In genomic region chr15:99318071-99318470, GRCm38 (mm10) we compare ENCODE assay signal across 9 mouse cellular contexts. TPM values are rescaled to one million over a fixed set of nuclear protein-coding genes. Genes with fewer than 3 reads are reported as not detected.
DNase-seq lines count a peak whose midpoint lies in the region; ATAC-seq lines count a peak whose summit lies in the region.
"Had no signal": no experiment of that assay in that cellular context is flagged by ENCODE, and none has a peak within 500 bp of the region (broad histone marks: within the 10 kb centered on the region; RNA-seq: fewer than 3 reads in every experiment).

No protein-coding gene starts in this region.

- no peaks in the 10 kb centered on the region for H3K27me3 ChIP-seq in heart, embryonic 14.5 days (ENCODE audit: control insufficient read depth, insufficient read depth, low read length)
- H3K27me3 ChIP-seq in lung, embryonic 16.5 days (ENCODE audit: control insufficient read depth, insufficient read depth, low read depth, low read length), result no peaks in the 10 kb centered on the region
- H3K27me3 ChIP-seq in intestine, embryonic 14.5 days (replicated peaks; ENCODE audit: control insufficient read depth, insufficient read depth, low read length), result no peaks in the 10 kb centered on the region
- no peaks in the 10 kb centered on the region for H3K27me3 ChIP-seq in neural tube, embryonic 15.5 days (replicated peaks)

- ATAC-seq in heart, embryonic 14.5 days (ENCODE audit: insufficient number of reproducible peaks, insufficient read depth, low FRiP score, low read depth), result no peak
- ATAC-seq in lung, embryonic 16.5 days (ENCODE audit: low read depth), result no peak
- no peak for ATAC-seq in intestine, embryonic 14.5 days (replicated peaks; ENCODE audit: low FRiP score, low TSS enrichment, low read depth)
- no peak for ATAC-seq in neural tube, embryonic 15.5 days (ENCODE audit: low FRiP score)
- ATAC-seq: activated CD4-positive, CD25-positive, alpha-beta regulatory T cell, adult 4 months had no signal

- peak overlapping the region; percentile 48 to 83 for H3K27ac ChIP-seq in heart, embryonic 14.5 days (replicated peaks in 1 of 2; ENCODE audit: control insufficient read depth in 1 of 2, insufficient read depth in 1 of 2, low read depth in 2 of 2, low read length in 2 of 2)
- H3K27ac ChIP-seq in lung, embryonic 16.5 days (ENCODE audit: low read length), result peak overlapping the region; percentile 87
- H3K27ac ChIP-seq in intestine, embryonic 14.5 days (ENCODE audit: low read depth), result 0 out of 2 replicates have a peak overlapping the region, but pooled peaks have one; percentile 39
- peak overlapping the region; percentile 54 for H3K27ac ChIP-seq in neural tube, embryonic 15.5 days (replicated peaks)

- 83% methylated on average over 6 of the region's 6 CpGs for WGBS in heart, embryonic 14.5 days
- 79% methylated on average over 6 of the region's 6 CpGs for WGBS in lung, embryonic 16.5 days
- 88% methylated on average over 6 of the region's 6 CpGs for WGBS in intestine, embryonic 14.5 days
- WGBS in neural tube, embryonic 15.5 days, result 89% methylated on average over 6 of the region's 6 CpGs

- H3K36me3 ChIP-seq in heart, embryonic 14.5 days (ENCODE audit: control insufficient read depth, insufficient read depth, low read length), result peaks cover 96% of the 10 kb centered on the region
- peaks cover 47% of the 10 kb centered on the region for H3K36me3 ChIP-seq in lung, embryonic 16.5 days (ENCODE audit: control insufficient read depth, insufficient read depth, low read length)
- peaks cover 86% of the 10 kb centered on the region for H3K36me3 ChIP-seq in intestine, embryonic 14.5 days (ENCODE audit: control insufficient read depth, insufficient read depth, low read length)
- H3K36me3 ChIP-seq in neural tube, embryonic 15.5 days, result peaks cover 88% of the 10 kb centered on the region

- DNase-seq in heart, adult 9 months (ENCODE audit: low spot score in 2 of 2), result no peak
- DNase-seq in lung, adult 18-20 months, result no peak
- DNase-seq in intestine, embryonic 14.5 days (ENCODE audit: low spot score), result no peak
- DNase-seq in layer of hippocampus, adult 8-10 months (ENCODE audit: low spot score in 2 of 2), result no peak

- H3K4me1 ChIP-seq in heart, embryonic 14.5 days (ENCODE audit: control insufficient read depth in 2 of 2, insufficient read depth in 2 of 2, low read length in 2 of 2), result peaks cover 0 to 11% of the 10 kb centered on the region in 2 experiments; a peak in 3 of 4 replicates
- H3K4me1 ChIP-seq in lung, embryonic 16.5 days (replicated peaks; ENCODE audit: control insufficient read depth, insufficient read depth, low read length), result peaks cover 24% of the 10 kb centered on the region
- 0 out of 2 replicates have a peak, but pooled peaks cover 3% of the 10 kb centered on the region for H3K4me1 ChIP-seq in intestine, embryonic 14.5 days (replicated peaks; ENCODE audit: control insufficient read depth, insufficient read depth, low read length)
- peaks cover 9% of the 10 kb centered on the region; the same call in 1 of the 2 replicates for H3K4me1 ChIP-seq in neural tube, embryonic 15.5 days

- H3K4me2 ChIP-seq in heart, embryonic 14.5 days (ENCODE audit: low read length), result no peak overlapping the region
- no peak overlapping the region for H3K4me2 ChIP-seq in lung, embryonic 16.5 days (ENCODE audit: low read depth, low read length)
- no peak overlapping the region for H3K4me2 ChIP-seq in intestine, embryonic 14.5 days (ENCODE audit: low read length)
- no peak overlapping the region for H3K4me2 ChIP-seq in neural tube, embryonic 15.5 days

- no peak overlapping the region for H3K4me3 ChIP-seq in heart, embryonic 14.5 days (ENCODE audit: control insufficient read depth in 1 of 2, insufficient read depth in 1 of 2, low read depth in 1 of 2, low read length in 2 of 2)
- H3K4me3 ChIP-seq in lung, embryonic 16.5 days (ENCODE audit: low read length), result no peak overlapping the region
- H3K4me3 ChIP-seq in intestine, embryonic 14.5 days (ENCODE audit: low read depth, low read length), result no peak overlapping the region
- H3K4me3 ChIP-seq in neural tube, embryonic 15.5 days (replicated peaks), result no peak overlapping the region

- H3K9me3 ChIP-seq in heart, embryonic 14.5 days (ENCODE audit: control insufficient read depth, low read length), result no peaks in the 10 kb centered on the region
- H3K9me3 ChIP-seq in lung, embryonic 16.5 days (ENCODE audit: control insufficient read depth, low read length), result no peaks in the 10 kb centered on the region
- H3K9me3 ChIP-seq in intestine, embryonic 14.5 days (ENCODE audit: control insufficient read depth, low read length), result no peaks in the 10 kb centered on the region
- H3K9me3 ChIP-seq in neural tube, embryonic 15.5 days (replicated peaks), result no peaks in the 10 kb centered on the region

- 0 out of 2 replicates have a peak overlapping the region, but pooled peaks have one; percentile 12 for H3K9ac ChIP-seq in heart, embryonic 14.5 days (ENCODE audit: low read length)
- H3K9ac ChIP-seq in lung, embryonic 16.5 days (ENCODE audit: low read length), result no peak overlapping the region
- H3K9ac ChIP-seq in intestine, embryonic 14.5 days (ENCODE audit: low read length), result no peak overlapping the region
- H3K9ac ChIP-seq in neural tube, embryonic 15.5 days (replicated peaks), result no peak overlapping the region

RNA-seq across cellular contexts. Expression of gene Fam186b, which starts 22.4 kb away (rescaled TPM):
- 0.36 TPM in 1 of 2 replicates, not detected in the other for polyA plus RNA-seq in heart, embryonic 14.5 days (2014; fragmentation: Nextera tagmentation; extraction: Ambion mirVana)
- polyA plus RNA-seq in lung, embryonic 16.5 days (2015; fragmentation: Nextera tagmentation; extraction: Ambion mirVana), result 0.15 and 0.23 TPM in 2 replicates
- 0.11 and 0.24 TPM in 2 replicates for polyA plus RNA-seq in intestine, embryonic 14.5 days (2014; fragmentation: Nextera tagmentation; extraction: Ambion mirVana)
- 0.73 and 0.97 TPM in 2 replicates for polyA plus RNA-seq in neural tube, embryonic 15.5 days (2015; fragmentation: Nextera tagmentation; extraction: Ambion mirVana)
- 1 to 10 TPM in 3 of 4 experiments, under 1 TPM in 1; 0.61 to 2.6 (median 1.6) TPM for total RNA-seq in layer of hippocampus, adult 8-10 months (2022)
- total RNA-seq: megakaryocyte progenitor cell, adult 5-6 weeks had no signal

RNA-seq across cellular contexts. Expression of gene Prpf40b, which starts 23.2 kb away (rescaled TPM):
- 31.2 and 38.0 TPM in 2 replicates for polyA plus RNA-seq in heart, embryonic 14.5 days (2014; fragmentation: Nextera tagmentation; extraction: Ambion mirVana)
- 54.0 and 55.1 TPM in 2 replicates for polyA plus RNA-seq in lung, embryonic 16.5 days (2015; fragmentation: Nextera tagmentation; extraction: Ambion mirVana)
- polyA plus RNA-seq in intestine, embryonic 14.5 days (2014; fragmentation: Nextera tagmentation; extraction: Ambion mirVana), result 40.6 and 51.1 TPM in 2 replicates
- 95.7 and 111 TPM in 2 replicates for polyA plus RNA-seq in neural tube, embryonic 15.5 days (2015; fragmentation: Nextera tagmentation; extraction: Ambion mirVana)
- total RNA-seq in layer of hippocampus, adult 8-10 months (2022), result 100 to 1,000 TPM in 1 of 4 experiments, 10 to 100 TPM in 3; 93.1 to 117 (median 99.9) TPM

RNA-seq across cellular contexts. Expression of gene Fmnl3, which starts 52.2 kb away (rescaled TPM):
- 14.4 and 15.0 TPM in 2 replicates for polyA plus RNA-seq in heart, embryonic 14.5 days (2014; fragmentation: Nextera tagmentation; extraction: Ambion mirVana)
- 29.1 and 29.3 TPM in 2 replicates for polyA plus RNA-seq in lung, embryonic 16.5 days (2015; fragmentation: Nextera tagmentation; extraction: Ambion mirVana)
- polyA plus RNA-seq in intestine, embryonic 14.5 days (2014; fragmentation: Nextera tagmentation; extraction: Ambion mirVana), result 15.9 and 19.5 TPM in 2 replicates
- 7.9 and 11.9 TPM in 2 replicates for polyA plus RNA-seq in neural tube, embryonic 15.5 days (2015; fragmentation: Nextera tagmentation; extraction: Ambion mirVana)
- total RNA-seq in layer of hippocampus, adult 8-10 months (2022), result 10 to 100 TPM in 3 of 4 experiments, 1 to 10 TPM in 1; 8.9 to 19.6 (median 14.1) TPM
